Mouse (Mus musculus) small intestine, adult 2 months (tissue): Measurements from ENCODE around the gene Lbh. TPM values are rescaled to one million over a fixed set of nuclear protein-coding genes. Genes with fewer than 3 reads are reported as not detected.

Experiments
- H3K27ac ChIP-seq: fragments of 200-500 bp; 2 replicates; pipeline ENCODE4 v1.5.1; 2012; ENCODE audit warnings: low read depth, low read length, control low read depth, inconsistent platforms; ENCODE audit not compliant: insufficient read depth
- H3K27me3 ChIP-seq: fragments of 200-500 bp; 2 replicates; pipeline ENCODE4 v1.6.1; 2012; ENCODE audit warnings: mild to moderate bottlenecking, moderate library complexity, low read length, inconsistent platforms; ENCODE audit not compliant: control insufficient read depth, insufficient read depth
- H3K36me3 ChIP-seq: fragments of 200-500 bp; 2 replicates; pipeline ENCODE4 v1.6.1; 2012; ENCODE audit warnings: mild to moderate bottlenecking, low read length, control low read depth, inconsistent platforms; ENCODE audit not compliant: control insufficient read depth, insufficient read depth
- H3K4me1 ChIP-seq: fragments of 200-500 bp; 2 replicates; pipeline ENCODE4 v1.6.1; 2012; ENCODE audit warnings: low read length, inconsistent platforms, mixed read lengths; ENCODE audit not compliant: control insufficient read depth, insufficient read depth, insufficient read length
- H3K4me3 ChIP-seq: fragments of 200-500 bp; 2 replicates; pipeline ENCODE4 v1.5.1; 2012; ENCODE audit warnings: low read depth, mild to moderate bottlenecking, control low read depth, inconsistent platforms, low read length, moderate library complexity
- CTCF ChIP-seq: fragments of 200-500 bp; IDR thresholded peaks from 2 replicates; pipeline ENCODE4 v1.5.1; 2012; ENCODE audit warnings: low read depth, mild to moderate bottlenecking, control low read depth, inconsistent platforms, low read length, moderate library complexity, mixed read lengths; ENCODE audit not compliant: insufficient replicate concordance, insufficient read length; ENCODE audit errors: extremely low read depth
- POLR2A ChIP-seq: fragments of 200-500 bp; IDR thresholded peaks from 2 replicates; pipeline ENCODE4 v1.6.1; 2012; ENCODE audit warnings: low read depth, mild to moderate bottlenecking, control low read depth, inconsistent platforms, low read length, moderate library complexity
- WGBS: fragments of 180-500 bp; shearing (Covaris S2); methylation state at CpG from one replicate; pipeline ENCODE4 v1.1.7; 2018; 5-methylcytosine and 5-hydroxymethylcytosine counted together
- polyA plus RNA-seq: library from polyadenylated mRNA; depleted of rRNA; stranded (reverse); fragments of >200 nt; gene quantifications from 2 replicates; pipeline ENCODE4 v1.2.3, GENCODE M21; 2012

The Lbh gene
- polyA plus RNA-seq, 1 experiment = 49.3 TPM

DNA sequence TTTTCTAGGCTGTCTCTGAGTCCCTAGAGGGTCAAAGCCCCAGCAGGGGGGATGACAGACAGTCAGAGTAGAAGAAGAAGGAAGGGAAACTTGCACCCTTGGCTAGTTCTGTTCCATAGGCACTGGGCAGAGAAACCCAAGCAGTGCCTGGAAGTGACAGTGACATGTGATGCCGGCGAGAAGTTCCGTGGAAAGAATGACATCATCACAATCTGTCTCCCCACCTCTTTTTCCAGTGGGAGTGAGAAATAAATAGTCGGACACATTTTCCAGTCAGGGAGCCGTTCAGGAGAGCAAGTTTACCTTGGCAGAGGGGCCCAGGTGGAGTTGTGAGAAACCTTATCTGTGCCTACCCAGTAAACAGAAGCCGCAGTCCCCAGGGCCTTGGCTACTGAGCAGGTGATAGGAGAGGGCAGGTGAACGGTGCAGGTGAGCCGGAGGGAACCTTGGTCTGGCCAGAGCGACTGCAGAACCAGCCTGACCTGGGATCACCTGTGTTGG lies 14.1 kb upstream of the Lbh start:
- peak overlapping the region; percentile 10; the same call in 1 of the 2 replicates for H3K27ac ChIP-seq

DNA sequence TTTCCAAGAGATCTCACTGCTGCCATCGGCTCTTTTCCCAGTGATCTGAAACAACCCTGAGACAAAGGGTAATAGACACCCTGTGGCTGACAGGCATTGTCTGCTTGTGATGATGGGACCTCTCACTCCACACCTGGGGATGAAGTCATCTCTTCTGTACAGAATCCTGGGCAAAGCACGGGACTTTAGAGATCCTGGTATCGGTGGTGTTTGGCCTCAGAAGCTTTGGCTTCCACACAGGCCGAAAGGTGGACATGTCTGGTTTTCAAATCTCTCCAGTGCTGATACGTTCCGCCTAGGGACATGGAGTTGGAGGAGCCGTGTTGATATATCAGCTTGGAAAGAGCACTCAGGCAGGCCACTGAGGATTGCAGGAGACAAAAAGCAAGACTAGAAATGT lies 13.2 kb upstream of the Lbh start:
- Histone ChIP-seq H3K27me3 (no peaks in the 10 kb centered on the region), H3K4me1 (peaks cover 6% of the 10 kb centered on the region; the same call in 1 of the 2 replicates), H3K4me3 (no peak overlapping the region), H3K36me3 (no peaks in the 10 kb centered on the region), H3K27ac (no peak overlapping the region)
- no peak for TF ChIP-seq POLR2A
- TF ChIP-seq CTCF = no peak
- WGBS = 66% methylated on average over 7 of the region's 7 CpGs

More for the DNA sequence above, 14.1 kb upstream of the Lbh start:
- WGBS = 21% methylated on average over 9 of the region's 9 CpGs
- no peaks in the 10 kb centered on the region for H3K27me3 ChIP-seq
- H3K4me1 ChIP-seq = peaks cover 6% of the 10 kb centered on the region; the same call in 1 of the 2 replicates
- TF ChIP-seq CTCF = no peak
- TF ChIP-seq POLR2A = no peak
- H3K36me3 ChIP-seq = no peaks in the 10 kb centered on the region
- H3K4me3 ChIP-seq = no peak overlapping the region

DNA sequence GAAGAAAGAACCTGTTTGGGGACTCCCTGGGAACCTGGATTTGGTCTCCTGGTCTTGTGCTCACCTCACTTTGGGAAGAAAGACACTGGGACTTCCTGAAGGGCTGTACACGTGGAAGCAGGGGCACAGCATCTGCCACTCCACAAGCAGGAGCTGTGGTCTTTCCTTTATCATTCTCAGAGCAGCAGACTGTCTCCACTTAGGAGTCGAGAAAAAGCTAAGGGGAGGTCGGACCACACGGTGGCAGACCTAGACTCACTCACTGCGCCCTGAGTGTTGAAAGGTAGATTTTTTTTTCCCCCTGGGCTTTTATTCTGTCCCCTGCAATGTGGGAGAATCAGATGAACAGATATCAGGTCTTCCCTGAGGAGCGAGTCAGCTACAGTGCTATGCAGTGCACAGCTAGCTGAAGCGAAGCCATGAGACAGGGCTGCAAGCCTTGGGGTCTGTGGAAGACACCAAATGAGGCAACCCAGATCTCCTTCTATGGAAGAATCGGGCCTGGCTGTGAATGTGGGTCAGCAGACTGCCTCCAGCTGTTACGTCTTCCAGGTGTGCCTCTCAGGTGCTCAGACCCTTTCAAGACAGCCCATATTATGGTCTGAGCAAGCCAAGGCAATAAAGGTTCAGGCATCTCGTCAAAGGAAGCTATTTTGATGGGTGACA lies 11.7 kb upstream of the Lbh start:
- Histone ChIP-seq H3K27me3 (no peaks in the 10 kb centered on the region), H3K27ac (no peak overlapping the region), H3K4me3 (no peak overlapping the region), H3K4me1 (peaks cover 6% of the 10 kb centered on the region; the same call in 1 of the 2 replicates), H3K36me3 (no peaks in the 10 kb centered on the region)
- WGBS = 81% methylated on average over 10 of the region's 10 CpGs
- no peak for TF ChIP-seq CTCF
- TF ChIP-seq POLR2A = no peak

DNA sequence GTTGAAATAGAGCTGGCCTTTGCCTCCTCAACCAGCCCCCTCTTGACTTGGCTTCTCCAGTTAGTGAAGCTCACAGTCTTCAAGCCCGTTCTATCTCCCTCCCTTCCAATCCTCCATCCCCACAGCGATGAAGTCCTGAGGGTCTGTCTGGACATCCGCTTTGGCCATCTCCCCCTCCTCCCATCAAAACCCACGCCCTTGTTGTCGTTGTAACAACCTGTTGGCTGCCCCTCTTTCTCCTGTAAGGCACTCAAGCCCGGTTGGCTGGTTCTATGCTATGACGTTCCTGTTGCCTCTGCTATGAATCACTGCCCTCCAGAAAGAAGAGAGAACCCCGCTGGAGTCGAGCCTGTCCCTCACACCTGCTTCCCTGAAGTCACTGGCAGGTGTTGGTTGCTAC lies 10.9 kb upstream of the Lbh start:
- Histone ChIP-seq H3K27me3 (no peaks in the 10 kb centered on the region), H3K36me3 (no peaks in the 10 kb centered on the region), H3K27ac (no peak overlapping the region), H3K4me3 (no peak overlapping the region), H3K4me1 (peaks cover 5% of the 10 kb centered on the region; the same call in 1 of the 2 replicates)
- WGBS = 80% methylated on average over 9 of the region's 9 CpGs
- no peak for TF ChIP-seq POLR2A
- no peak for TF ChIP-seq CTCF

DNA sequence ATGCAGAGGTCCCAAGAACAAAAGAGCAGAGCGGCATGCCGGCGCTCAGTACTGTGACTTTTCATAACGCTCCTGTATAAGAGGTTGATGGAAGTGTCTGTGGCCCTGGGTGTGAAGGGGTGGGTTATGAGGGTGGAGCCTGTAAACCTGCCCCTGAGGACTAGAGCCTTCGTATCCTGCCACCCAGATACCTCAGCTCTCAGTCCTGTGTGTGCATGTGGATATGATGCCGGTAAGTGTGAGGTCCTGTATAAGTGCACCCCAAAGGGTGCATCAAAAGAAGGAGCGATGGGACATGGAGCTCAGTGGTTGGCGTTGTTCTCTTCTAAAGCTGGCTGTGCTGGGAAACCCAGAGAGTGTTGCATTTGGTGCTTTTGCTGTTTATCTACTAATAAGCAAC lies 10.3 kb upstream of the Lbh start:
- H3K27ac ChIP-seq = no peak overlapping the region
- 91% methylated on average over 8 of the region's 8 CpGs for WGBS

DNA sequence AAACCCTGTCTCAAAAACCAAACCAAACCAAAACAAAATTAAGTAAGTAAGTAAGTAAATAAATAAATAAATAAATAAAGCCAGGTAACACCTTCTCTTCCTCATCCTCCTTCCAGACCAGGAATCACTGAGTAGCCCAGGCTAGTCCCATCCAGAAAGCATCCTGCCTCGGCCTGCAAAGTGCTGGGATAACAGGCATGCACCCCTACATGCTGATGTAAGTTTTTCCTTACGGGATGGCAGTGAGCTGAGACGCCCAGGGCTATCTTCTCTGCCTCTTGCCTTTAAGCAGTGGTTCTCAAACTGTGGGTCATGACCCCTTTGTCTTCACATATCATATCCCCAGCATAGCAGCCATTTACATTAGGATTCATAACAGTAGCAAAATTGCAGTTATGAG lies 9.5 kb upstream of the Lbh start:
- 99% methylated on average over 3 of the region's 3 CpGs for WGBS
- H3K27ac ChIP-seq = no peak overlapping the region
- TF ChIP-seq CTCF (no peak), POLR2A (no peak)

More for the DNA sequence above, 10.3 kb upstream of the Lbh start:
- H3K27me3 ChIP-seq = no peaks in the 10 kb centered on the region
- TF ChIP-seq POLR2A = no peak
- no peak overlapping the region for H3K4me3 ChIP-seq
- H3K4me1 ChIP-seq = peaks cover 4% of the 10 kb centered on the region; the same call in 1 of the 2 replicates
- no peaks in the 10 kb centered on the region for H3K36me3 ChIP-seq

DNA sequence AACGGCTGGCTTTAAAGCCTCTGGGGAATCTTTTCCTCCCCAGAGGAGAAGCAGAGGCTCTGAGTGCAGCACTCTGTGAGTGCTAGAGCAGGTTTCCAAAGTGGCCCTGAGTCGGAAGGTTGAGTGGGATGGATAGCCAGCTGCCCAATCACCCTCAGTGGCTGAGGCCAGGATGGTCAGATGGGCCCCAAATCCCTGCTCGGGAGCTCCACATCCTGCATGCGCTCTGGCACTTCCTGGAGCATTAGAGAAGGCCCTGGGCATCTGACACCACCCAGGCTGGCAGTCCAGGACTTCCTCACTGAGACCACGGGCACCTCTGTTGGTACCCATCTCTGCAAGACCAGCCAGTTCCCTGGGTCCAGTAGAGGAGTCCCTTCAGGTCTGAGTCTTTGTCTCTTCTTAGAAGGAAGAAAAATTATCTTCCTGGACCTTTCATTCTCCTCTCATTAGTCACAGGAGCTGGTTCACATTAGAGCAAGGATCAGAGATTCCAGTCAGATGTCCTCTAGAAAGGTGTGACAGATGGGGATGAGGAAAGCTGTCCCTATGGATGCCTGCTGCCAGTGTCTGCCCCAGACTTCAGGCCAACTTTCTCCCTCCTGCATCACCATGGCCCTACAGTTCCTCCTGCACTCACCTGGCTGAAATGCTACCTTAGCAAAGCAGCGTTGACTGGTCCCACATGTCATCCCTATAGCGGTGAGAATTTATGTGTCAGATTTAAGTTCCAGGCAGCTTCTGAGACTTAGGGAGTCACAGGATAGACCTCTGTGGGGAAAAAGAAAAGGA lies 8.8 kb upstream of the Lbh start:
- Histone ChIP-seq H3K4me1 (no peaks in the 10 kb centered on the region), H3K36me3 (no peaks in the 10 kb centered on the region), H3K27ac (no peak overlapping the region), H3K4me3 (no peak overlapping the region), H3K27me3 (no peaks in the 10 kb centered on the region)
- 86% methylated on average over 7 of the region's 7 CpGs for WGBS
- TF ChIP-seq CTCF (no peak), POLR2A (no peak)

More for the DNA sequence above, 9.5 kb upstream of the Lbh start:
- Histone ChIP-seq H3K4me1 (no peaks in the 10 kb centered on the region; the same call in 1 of the 2 replicates), H3K27me3 (no peaks in the 10 kb centered on the region), H3K36me3 (no peaks in the 10 kb centered on the region), H3K4me3 (no peak overlapping the region)
